Mouse (Mus musculus): ENCODE measurements at regions not wholly inside any gene's neighbourhood (a gene's known extent, or its start where the extent isn't known, plus 50 kb on each side); places are given as distances from the start of the nearest gene placed in this dataset.
A peak's percentile ranks its signal among the peaks of the same experiment; 100 is the strongest.

DNA sequence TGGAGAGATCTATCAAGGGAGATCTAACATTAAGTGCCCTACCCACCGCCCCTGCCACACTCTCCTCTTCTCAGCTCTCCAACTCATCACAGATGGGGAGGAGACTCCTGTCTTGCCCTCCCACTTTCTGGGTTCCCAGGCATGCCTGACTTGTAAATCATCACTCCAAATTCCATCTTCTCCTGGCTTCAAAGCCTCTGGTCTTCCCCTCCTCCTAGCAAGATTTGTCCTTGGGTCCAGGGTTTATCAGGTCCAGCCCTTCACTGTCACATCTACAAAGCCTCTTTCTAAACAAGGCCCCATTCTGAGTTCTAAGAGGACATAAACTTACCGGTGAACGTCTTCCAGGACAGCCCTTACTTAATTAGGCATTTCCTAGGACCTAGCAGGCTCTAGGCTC lies 73.3 kb upstream of the Col5a1 start:
- no peak for DNase-seq

DNA sequence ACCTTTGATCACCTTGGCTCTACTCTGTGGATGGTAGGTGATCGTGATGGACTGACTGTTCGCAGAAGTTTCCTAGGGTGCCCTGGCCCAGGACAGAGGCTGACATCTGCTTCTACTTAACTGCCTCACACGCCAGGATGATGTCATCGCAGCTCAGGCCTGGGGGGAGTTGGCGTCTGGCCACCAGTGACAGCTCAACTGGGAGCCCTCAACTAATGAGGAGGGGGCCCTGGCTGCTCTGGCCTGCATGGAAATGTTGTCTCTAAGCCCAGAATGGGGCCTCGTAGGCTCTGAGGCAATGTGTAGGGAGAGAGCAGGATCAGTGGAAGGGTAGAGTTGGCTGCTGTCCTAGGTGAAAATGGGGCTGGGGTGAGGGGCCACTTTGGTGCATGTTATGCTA lies 72.9 kb upstream of the Col5a1 start:
- peak; percentile 28 for DNase-seq

DNA sequence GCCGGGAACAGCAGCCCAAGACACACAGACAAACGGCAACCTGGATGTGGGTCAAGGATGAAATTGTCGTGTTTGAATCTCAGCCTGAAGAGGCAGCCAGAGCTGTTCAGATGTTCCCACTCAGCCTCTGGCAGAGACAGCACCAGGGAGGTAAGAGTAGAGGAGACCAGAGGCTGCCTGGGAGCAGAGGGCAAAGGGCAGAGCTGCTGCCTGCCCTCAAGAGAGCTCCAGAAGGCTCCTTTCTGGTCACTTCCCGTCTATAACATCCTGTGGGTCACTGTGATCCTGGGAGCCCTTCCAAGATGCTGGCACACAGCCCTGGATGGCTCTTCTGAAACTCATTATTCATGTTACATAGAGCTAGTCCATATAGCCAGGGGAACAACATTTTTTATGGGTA lies 67.6 kb upstream of the Col5a1 start:
- peak; percentile 49 for DNase-seq

DNA sequence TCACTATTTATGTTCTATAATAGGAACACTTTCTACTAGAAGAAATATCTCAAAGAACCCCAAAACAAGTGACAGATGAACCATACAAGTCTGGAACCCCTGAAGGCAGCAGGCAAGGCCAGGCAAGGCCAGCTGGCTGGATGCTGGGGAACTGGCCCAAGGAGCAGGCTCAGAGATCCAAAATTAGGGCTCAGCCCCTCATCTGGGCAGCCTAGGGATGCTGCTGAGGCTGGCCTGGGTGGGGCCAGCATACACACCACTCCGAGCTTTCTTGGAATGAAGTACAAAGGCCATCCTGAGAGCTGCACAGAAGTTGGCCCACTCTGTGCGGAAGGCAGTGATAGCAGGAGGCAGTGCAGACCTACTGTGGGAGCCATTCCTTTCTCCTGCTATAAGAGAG lies 59.4 kb upstream of the Col5a1 start:
- DNase-seq: no peak

DNA sequence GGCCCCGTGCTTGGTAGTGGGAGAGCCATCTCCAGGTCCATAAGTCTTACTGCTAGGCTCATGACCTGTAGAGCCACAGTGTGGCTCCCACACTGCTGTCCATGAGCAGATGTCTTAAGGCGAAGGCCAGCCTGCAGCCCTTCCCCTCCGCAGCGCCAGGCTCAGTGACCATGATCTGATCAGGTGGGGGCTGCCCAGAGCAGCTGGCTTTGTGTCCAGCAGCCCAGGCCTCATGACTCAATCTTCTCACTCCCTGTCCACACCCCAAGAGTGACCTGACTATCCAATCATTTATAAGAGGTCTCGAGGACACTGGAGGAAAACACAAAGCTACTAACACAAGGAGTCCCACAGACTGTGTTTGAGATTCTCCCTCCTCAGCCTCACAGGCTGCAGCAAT lies 58.6 kb upstream of the Col5a1 start:
- no peak for DNase-seq

DNA sequence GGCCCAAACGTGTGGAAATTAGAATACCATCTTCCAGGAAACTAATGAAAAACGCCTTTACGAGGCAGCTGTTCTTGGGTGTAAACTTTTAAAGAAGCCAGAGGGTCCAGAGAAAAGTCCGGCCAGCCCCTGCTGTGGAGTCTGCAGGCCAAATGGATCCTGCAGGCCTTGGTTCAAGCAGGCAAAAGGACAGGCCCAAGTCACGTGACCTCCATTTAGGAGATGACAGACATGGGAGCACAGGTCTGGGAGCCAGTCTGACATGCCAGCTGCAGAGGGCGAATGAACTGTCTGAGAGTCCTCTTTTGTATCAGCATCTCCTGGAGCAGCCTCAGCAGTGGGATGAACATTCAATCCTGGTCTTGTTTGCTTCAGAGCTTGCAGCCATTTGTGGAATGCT lies 58.0 kb upstream of the Col5a1 start:
- no peak for DNase-seq

DNA sequence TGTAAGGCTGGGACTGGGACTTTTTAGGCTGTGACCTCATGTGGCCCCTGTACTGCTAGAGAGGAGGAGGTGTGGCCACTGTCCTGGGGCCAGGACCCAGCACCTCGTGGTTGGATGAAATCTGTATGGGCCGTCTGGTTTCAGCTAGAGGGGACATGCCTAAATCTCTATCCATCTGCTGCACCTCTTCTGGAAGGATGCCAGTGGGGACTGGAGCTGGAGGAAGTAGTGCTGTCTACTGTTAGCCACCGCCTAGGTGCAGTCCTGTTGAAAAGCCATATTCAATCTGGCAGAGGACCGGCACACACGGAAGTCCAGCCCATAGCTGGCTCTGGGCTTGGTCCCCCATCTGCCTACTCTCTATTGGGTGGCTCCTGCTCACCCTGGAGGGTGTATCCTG lies 56.7 kb upstream of the Col5a1 start:
- no peak for DNase-seq

DNA sequence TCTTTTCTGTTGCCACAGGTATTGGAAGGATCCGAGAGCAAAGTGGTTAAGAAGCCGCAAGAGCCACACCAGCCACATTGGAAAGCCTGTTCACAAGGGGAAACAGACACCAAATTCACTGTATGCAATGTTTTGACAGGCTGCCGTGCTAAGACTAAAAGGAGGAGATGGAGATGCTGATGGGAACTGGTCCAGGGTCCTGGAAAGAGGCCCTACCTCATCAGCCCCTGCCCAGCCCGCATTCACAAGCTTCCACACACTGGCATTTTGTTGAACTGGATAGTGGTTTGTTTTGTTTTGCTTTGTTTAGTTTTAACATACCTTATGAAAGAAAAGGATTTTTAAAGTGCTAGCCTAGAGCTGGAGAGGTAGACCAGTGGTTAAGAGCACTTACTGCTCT lies 51.3 kb upstream of the Col5a1 start:
- DNase-seq: no peak

DNA sequence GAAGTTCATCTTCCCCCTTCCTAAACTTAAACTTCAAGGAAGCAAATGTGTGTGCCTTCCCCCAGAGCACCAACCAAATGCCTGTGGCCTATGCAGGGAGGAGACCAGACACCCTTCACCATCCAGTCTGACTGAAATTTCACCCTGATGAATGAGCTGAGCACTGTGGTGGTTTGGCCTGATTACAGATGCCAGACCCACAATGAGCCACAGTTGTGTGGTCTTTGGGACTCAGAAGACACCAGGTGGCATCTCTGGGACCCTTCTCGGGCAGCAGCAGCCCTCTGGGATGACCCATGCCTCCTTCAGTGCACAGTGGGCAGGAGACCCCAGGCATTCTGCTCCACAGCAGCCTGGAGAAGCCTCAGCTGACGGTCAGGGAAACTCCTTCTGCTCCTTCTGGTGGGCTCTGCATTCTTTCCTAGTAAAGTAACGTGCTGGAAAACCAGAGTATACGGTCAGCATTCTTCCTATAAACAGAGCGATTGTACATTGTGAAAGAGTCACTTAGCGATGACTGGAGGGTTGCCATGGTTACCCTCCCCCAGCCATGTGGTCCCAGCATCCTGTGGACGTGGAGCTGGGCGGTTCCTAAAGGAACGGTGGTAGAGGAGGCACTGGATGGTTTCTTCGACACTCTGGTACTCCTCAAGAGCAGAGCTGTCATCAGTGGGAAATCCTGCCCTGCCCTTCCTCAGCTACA lies 50.3 kb upstream of the Col5a1 start:
- peak; percentile 12 for DNase-seq

All from kidney, postnatal 14 days (tissue).